Mouse (Mus musculus) c-Kit-positive CD71-positive TER-119-negative erythroid progenitor cells, embryonic 14.5 days (primary cell): Measurements from ENCODE around the gene Adora2b.

Experiments used
- DNase-seq: peaks from one replicate; pipeline ENCODE4 v3.0.0-alpha.2; 2013; ENCODE audit warnings: low read depth

Adora2b gene

DNA sequence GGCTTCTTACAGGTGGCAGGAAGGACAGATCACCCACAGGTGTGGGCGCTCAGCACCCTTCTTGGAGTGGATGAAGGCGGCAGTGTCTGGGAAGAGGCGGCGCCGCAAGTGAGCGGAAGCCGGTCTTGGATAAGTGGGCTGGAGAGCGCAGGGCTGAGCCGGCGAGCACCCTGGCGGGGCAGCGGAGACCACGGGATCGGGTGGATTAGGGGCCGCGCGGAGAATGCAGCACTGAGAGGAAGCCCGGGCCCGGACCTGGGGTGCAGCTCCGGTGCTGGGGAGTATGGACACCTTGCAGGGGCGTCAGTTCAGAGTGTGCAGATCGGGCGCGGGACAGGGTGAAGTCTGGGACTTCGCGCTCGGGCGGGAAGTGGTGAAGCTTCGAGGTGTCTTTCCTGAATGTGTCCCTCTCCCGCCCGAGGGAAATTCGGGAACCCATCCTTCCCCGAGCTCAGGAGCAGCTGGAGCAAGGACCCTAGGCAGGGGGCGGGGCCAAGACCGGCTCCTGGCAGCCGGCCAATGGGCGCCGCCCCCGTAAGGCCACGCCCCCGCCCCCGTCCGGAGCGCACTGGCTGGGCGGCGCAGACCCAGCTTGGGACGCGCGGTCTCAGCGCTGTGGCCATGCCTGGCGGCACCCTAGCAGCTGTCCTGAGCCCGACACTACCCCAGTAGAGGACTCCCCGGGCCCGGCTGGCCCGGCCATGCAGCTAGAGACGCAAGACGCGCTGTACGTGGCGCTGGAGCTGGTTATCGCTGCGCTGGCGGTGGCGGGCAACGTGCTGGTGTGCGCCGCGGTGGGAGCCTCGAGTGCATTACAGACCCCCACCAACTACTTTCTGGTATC lies at the start of gene Adora2b:
TSS of gene Adora2b (plus strand) at position 584 of the 844 bp plus-strand sequence.
- DNase-seq: peak; percentile 36

DNA sequence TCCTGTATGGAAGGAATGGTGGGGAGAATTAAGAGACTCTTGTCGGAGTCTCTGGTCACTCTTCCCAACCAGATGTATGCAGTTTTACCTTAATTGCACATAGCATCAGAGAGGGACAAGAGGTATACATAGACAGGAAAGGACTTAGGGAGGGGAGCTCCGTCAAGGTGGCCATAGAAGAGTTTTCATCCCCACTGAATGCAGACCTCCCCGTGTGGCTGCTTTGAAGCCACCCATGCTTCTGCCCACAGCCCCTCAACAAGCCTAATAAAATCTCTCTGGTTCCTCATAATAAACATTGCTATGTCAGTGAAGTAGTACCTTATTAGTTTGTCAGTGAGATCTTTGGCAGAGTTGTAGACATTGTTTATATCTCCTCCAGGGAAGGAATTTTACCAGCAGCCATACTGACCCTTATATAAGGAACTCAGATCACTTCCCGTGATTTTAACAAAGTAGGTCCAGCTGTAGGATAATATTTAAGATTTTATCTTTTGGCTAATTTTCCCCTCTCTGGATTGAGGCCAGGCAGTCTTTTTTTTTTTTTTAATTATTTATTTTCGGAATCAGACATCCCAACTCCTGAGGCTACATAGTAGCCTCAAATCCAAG lies 47.8 kb upstream of the Adora2b start:
- no peak for DNase-seq

DNA sequence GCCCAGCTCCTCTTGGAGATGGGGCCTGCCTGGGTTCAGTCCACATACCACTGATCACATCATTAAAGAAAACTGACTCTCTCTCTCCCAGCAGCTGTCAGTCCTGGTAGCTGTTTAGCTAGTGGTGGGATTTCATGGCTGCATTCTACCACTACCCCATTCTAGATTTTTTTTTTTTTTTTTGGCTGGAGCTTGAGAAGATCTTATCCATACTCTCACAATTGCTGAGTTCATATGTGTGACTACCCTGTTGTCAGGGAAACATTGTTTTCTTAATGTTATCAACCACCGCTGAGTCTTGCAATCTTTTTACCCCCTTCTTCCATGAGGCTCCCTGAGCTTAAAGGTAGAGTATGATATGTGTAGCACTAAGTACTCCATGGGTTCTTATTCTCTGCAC lies 46.1 kb upstream of the Adora2b start:
- no peak for DNase-seq

DNA sequence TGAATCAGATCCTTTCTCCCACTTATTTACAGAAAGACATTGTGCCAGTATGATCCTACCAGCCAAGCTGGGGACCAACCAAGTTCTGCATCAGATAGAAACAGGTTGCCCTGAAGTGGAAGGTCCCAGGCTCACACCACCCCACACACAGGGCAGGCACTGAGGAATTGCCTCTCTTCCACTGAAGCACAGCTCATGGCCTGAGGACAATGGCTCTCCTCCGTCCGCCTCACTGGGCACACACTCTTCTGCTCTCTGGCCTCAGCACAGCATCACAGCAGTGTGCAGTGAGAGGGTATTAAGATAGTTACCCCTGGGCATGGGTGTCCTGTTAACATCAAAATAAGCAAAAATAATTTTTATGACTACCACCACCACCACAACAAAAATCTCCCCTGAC lies 39.7 kb upstream of the Adora2b start:
- DNase-seq: no peak

DNA sequence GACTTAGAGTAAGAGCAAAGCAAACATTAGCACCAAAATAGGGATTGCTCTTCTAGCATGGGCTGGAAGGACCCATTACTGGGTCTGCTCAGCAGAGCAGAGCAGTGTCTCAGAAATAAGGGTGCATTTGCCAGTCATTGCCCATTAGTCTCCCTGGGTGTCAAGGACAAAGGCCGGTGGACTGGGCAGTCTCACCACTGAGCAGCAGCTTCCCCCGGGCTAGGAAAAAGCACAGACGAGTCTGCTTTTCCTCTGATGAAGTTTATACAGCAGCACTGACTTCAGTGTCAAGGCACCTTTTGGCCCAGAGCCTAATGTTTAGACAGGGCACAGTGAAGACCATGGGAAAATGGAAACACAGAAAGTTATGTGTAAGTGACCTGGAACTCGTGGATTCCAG lies 38.9 kb upstream of the Adora2b start:
- DNase-seq: no peak

DNA sequence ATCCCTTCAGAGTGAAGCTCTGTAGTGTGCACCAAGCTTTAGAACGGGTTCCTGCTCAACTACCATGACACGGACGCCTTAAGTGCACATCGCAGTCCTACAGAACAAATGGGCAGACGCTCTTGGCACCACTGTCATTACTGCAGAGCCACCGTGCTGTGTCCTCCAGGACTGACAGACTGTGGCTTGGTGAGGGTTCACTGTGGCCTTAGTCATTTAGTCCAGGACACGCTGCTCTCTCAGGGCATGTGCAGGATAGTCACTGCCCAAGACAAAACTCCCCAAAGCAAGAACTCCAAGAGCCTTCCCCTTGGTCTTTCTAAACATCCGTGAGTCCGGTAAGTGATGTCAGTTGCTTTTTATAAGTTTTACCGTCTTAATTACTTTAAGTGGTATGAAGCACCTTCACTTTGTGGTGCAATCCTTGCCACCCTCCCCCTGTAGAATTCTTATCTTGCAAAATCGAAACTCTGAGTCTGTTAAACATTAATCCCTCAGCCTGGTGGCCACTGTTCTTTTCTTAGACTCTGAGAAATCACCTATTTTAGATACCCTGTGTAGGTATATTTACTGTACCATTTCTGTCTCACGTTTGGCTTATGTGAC lies 35.3 kb upstream of the Adora2b start:
- no peak for DNase-seq

DNA sequence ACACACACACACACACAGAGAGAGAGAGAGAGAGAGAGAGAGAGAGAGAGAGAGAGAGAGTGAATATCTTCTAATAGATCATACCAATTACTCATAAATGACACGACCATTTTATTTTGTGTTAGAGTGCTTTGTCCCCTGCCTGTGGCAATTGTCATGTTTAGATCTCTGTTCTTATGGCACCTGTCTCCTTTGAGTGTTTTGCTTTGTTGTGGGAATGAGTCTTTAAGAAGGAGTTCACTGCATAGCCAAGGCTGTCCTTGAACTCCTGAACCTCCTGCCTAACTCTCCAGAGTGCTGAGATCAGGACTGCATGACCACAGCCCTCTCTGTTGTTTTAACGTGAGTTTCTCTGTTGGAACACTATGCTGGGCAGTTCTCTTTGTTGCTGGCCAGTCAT lies 33.7 kb upstream of the Adora2b start:
- DNase-seq: no peak

DNA sequence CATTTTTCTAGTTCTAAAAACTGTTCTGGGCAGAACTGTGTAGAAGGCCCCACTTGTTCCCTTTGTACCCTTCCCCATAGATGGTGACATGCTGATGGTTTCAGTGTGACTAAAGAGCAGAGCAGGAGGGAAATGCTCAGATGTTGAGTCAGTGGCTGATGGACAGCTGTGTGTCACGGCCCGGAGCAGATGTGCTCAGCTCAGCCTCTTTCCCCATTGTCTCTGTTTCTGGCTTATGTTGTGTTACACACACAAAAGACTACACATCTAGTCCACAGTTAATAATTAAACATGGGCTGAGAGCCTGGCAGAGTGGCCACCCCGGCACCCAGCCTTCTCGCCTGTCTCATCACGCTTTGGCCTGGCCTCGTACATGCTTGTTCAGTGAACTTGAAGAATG lies 31.0 kb upstream of the Adora2b start:
- DNase-seq: no peak

DNA sequence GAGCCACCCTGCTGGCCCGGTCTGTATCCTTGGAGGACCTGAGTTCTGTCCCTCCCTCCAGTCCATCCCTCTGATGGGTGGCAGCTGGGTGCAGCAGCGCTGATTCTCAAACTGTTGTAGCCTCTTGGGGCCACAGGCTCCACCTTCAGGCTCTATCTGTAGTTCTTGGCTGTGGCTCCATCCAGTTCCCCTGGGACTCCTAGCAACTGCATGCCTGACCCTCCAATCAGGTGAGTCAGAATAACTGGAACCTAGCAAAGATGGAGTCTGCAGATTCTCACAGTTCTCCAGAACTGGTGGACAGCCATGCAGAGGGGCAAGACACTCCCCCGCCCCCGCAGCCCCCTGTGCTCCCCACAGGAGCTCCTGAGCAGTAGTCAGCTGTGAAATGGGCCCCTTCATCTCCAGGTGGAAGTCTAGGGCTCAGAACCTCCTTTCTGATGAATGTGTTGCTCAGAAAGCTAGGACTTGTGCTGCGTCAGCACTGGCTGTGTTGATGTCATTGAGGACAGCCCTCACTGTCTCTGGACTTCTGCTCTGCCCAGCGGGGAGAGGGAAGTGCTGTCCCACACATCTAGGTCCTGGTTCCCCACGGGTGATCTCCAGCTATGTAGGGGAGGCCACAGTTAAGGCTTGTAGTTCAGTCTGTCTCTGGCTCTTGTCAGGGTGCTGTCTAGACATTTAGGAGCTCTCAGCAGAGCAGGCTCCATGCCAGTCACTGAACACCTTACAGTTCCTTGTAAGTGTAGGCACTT lies 27.9 kb upstream of the Adora2b start:
- DNase-seq: no peak

DNA sequence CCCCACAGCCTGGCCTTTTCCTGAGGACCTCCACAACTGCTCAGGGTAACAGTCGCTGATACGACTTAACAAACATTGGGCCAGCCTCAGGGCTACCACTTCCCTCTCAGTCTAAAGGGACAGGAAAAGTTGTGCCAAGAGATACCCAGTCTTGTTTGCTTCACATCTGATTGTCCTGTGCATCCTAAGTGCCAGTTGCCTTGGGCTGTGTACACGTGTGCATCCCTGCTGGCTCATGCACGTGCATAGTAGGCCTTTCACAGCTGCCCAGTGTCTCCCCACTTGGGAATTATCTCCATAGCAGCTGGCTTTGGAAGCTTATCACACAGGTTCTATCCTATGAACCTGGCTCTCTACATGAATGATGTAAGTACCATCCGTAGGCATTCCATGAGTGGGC lies 25.4 kb upstream of the Adora2b start:
- no peak for DNase-seq

DNA sequence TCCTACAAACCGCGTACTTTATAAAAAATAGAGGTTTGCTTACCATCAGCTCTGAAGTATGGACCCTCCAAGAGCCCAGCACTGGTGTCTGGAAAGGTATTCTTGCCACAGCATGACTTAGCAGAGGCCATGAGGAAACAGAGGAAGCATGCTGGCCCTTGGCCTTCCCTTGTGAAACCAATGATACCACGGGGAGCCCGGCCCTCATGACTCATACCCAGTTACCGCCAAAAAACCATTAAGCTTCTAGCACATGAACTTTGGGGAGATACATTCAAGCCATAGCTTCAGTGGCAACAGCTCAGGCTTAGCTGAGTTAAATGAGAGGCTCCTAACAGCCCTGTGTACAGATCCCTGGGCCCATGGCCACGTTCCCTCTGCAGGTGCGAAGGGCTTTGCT lies 24.8 kb upstream of the Adora2b start:
- DNase-seq: no peak

DNA sequence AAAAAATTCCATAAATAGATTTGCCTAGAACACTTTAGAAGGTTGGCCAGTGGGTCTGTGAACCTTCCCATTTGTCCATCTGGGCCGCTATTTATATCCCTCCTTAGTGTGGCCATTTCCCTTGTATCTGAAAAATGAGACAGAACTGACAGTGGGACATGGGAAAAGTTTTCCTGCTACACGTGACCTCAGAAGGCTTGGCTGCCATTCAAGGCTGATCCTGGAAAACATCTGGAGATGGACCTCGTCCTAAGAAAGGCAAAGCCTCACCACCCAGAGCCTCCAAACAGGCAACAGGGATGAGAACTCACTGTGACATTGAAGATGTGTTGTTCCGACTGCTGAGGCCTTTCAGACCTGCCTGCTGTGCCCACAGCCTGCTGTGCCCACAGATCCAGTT lies 24.0 kb upstream of the Adora2b start:
- DNase-seq: no peak

DNA sequence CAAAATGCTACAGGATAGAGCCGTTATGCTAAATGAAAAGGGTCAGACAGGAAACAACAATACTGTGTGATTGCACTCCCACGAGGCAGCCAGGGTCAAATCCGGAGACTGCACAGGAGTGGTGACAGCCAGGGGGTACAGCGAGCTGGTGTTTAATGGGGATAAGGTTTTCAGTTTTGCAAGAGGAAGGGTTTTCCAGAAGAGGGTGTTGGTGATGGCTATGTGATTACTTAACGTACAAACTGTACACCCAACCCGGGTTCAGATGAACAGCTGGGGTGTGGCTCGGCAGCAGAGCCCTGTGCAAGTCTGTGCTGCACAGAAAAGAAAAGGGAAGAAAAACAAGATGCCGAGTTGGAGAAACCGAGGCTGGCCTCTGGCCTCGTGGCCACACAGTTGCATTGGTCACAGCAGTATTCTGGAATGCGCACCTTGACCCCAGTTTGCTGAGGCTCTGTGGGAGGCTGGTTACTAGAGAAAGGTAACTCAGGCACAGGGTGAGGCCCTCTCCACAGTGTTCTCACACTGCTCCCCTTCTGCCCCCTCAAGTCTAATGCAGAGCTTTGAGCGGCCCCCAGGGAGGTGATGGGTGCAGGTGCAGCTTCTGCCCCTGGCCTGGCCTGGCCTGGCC lies 8.0 kb upstream of the Adora2b start:
- no peak for DNase-seq

DNA sequence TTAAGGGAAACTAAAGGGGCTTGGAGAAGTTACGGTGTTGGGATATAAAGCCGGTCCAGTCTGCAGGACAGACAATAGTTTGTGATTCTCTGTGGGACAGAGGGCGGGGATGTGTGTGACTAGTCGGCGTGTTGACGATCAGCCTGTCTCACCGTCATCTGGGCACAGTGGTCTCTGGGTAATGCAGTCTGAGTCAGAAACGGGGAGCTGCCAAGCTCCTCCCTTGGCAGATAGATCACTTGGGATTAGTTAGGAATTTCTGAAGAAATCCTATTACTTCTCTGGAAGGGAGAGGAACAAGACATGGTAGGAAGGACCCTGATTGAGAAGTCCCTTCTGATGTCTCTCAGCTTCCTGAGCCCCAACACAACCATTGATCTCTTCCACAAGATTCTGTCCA lies 4.9 kb upstream of the Adora2b start:
- no peak for DNase-seq

DNA sequence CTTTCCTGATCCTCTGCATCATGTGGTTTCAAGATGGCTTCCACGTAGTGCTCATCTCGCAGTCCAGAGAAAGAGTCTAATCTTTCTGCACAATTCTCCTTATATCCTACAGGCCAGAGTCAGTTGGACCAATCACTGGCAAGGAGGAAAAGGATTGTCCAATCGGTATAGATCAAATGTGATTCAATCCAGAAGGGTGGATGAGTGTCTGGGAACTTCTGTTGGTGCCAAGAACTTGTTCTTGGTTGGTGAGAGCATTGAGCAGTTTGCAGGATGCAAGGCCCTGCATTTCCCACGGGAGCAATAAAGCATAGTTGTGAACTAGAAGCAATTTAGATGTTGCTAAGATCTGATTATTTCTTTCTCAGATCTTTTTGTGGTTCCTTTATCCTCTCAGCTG lies 4.3 kb upstream of the Adora2b start:
- no peak for DNase-seq

DNA sequence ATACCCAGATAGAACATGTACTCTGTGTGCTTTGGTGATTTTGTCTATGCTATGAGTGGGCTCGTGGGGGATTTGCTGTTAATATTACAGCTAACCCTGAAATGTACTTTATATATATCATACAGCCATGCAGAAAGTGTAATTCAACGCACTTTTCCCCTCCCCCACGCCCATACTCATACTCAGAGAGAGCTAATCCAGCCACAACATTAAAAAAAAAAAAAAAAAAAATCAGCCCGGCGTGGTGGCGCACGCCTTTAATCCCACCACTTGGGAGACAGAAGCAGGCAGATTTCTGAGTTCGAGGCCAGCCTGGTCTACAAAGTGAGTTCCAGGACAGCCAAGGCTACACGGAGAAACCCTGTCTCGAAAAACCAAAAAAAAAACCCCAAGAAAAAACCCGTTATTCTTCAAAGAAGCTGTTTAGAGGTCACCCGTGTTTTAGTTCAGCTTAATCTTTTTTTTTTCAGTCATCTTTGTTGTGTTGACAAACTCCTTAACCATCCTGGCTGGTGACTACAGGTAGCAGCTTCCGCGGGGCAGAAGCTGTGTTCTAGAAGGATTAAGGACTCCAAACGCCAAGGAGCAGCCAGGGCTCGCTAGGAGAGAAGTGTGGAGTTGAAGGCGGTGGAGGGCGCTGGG lies 904 bp upstream of the Adora2b start:
- DNase-seq: no peak

DNA sequence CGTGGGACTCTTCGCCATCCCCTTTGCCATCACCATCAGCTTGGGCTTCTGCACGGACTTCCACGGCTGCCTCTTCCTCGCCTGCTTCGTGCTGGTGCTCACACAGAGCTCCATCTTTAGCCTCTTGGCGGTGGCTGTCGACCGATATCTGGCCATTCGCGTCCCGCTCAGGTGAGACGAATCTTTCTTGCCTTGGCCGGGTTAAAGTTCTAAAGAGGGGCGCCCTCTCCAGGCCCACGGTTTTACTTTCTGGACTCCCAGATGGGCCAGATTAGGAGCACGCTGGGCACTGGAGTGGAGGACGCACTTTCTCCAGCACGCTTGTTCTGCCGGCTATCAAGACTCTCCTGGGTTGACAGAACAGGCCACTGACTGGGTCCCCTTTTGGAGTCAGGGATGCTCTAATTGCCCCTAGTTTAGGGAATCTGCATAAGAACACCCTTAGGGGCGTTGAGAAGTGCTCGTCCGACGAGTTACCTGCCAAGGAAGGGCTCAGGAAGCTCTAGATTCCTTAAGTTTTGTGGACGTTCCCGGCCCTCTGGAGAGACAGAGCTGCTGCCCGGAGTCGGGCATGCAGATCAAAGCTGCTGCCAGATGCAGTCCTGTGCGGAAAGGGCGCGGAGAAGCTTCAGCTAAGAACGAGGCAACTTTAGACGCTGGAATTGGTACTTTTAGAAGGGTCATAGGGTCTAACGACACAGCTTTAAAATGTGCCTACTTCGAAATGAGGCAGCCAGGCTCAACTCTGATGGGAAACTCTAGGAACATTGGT lies 668 bp downstream of the Adora2b start:
- no peak for DNase-seq

DNA sequence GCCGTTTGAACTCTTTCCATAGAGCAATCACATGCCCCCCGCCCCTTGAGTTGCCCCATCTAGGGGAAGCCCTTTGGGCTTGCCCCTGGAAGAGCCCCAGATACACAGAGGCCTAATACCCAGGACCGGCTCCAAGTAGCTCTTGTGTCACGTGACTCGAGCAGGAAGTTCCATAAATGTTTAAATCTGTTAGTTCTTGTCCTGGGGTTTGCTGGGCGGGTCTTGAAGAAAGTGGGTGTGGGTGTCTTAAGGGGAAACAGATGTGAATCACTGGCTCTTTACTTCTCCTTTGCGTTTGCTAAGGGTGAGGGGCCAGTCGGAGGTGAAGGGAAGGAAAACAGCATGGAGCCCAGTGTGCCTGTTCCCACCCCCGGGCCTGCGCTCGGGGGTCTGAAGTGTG lies 2.3 kb downstream of the Adora2b start:
- no peak for DNase-seq

DNA sequence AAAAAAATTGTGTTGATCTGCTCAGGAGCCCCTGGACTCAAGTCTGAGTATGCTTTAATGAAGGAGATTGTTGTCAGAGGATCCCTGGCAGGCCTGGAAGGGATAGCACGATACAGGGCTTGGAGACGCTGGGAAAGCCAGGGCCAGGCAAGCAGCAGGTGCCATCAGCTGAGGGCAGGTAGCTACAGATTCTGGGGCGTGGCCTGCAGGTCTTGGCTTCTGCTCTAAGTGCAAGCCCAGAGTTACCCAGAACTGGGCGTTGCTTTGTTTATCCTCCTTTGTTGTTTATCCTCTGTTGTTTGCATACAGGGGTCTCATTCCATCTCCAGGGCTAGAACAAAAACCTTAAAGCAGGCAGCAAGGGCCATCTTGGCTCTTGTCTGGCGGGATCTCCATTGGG lies 4.6 kb downstream of the Adora2b start:
- no peak for DNase-seq

DNA sequence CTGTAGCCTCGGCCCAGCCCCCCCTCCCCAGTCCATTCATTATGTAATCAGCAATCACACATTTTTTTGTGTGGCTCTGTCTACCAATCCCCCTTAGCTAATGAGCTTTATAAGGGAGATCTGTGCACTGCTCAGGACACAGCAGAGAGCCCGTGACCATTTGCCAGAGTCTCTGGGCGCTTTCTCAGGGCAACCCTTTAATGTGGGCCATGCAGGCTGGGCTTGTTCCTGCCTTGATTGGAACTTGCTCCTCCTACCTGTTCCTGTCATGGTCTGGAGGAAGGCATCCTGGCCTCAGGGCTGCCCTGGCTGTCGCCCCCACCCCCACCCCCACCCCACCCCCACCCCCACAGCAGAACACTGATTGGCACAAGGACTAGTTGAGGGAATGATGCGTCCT lies 10.4 kb downstream of the Adora2b start:
- DNase-seq: no peak

DNA sequence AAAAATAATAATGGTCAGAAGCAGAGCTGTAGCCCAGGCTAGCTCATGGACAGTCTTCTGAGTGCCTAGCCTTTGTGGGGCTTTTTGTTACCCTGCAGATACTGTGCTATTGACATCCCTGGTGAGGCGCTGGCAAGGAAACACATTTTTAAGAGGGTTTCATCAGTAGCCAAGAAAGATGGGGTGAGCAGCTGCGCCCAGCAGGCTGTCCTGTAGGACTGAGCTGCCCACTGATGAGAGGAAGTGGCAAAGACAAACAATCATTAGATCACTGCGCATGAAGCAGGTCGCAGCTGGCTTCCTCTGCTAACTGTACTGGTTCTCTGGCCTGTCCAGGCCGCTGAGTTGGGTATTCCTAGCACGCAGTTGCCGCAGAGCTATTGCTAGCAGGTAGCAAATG lies 14.8 kb downstream of the Adora2b start:
- DNase-seq: no peak
